Mouse (Mus musculus) hindbrain, embryonic 15.5 days (tissue): ENCODE results near the gene Map10. TPM values are rescaled to one million over a fixed set of nuclear protein-coding genes. Genes with fewer than 3 reads are reported as not detected.

Experiments used
- ATAC-seq: fragments of 200-750 bp; cut with Nextera tagmentation; 2 replicates; pipeline ENCODE4 v1.8.0; 2017; ENCODE audit warnings: low read depth, moderate number of reproducible peaks, moderate TSS enrichment; ENCODE audit not compliant: low FRiP score
- H3K27ac ChIP-seq: fragments of 300-500 bp; sonication (generic); replicated peaks from 2 replicates; pipeline ENCODE4 v1.5.1; 2015; ENCODE audit warnings: mild to moderate bottlenecking, inconsistent platforms
- H3K27me3 ChIP-seq: fragments of 300-500 bp; sonication (generic); 2 replicates; pipeline ENCODE4 v1.6.1; 2015; ENCODE audit warnings: control low read depth, inconsistent platforms
- H3K36me3 ChIP-seq: fragments of 300-500 bp; sonication (generic); 2 replicates; pipeline ENCODE4 v1.6.1; 2015; ENCODE audit warnings: control low read depth, inconsistent platforms
- H3K4me1 ChIP-seq: fragments of 300-500 bp; sonication (generic); replicated peaks from 2 replicates; pipeline ENCODE4 v1.6.1; 2015; ENCODE audit warnings: control low read depth, inconsistent platforms
- H3K4me2 ChIP-seq: fragments of 300-500 bp; sonication (generic); 2 replicates; pipeline ENCODE4 v1.6.1; 2015; ENCODE audit warnings: moderate library complexity, mild to moderate bottlenecking, inconsistent platforms
- H3K4me3 ChIP-seq: fragments of 300-500 bp; sonication (generic); 2 replicates; pipeline ENCODE4 v1.5.1; 2015; ENCODE audit warnings: mild to moderate bottlenecking, inconsistent platforms
- H3K9ac ChIP-seq: fragments of 300-500 bp; sonication (generic); 2 replicates; pipeline ENCODE4 v1.6.1; 2015; ENCODE audit warnings: inconsistent platforms
- H3K9me3 ChIP-seq: fragments of 300-500 bp; sonication (generic); 2 replicates; pipeline ENCODE4 v1.6.1; 2016; ENCODE audit warnings: control low read depth, inconsistent platforms
- WGBS: fragments of 180-500 bp; shearing (Covaris S2); methylation state at CpG from one replicate; pipeline ENCODE4 v1.1.7; 2015; 5-methylcytosine and 5-hydroxymethylcytosine counted together
- polyA plus RNA-seq: library from polyadenylated mRNA; unstranded; fragments of >200 nt; fragmentation: Nextera tagmentation; extraction: Ambion mirVana; gene quantifications from 2 replicates; pipeline ENCODE4 v1.2.1, GENCODE M21; 2015

Gene Map10
- polyA plus RNA-seq, 1 experiment from 2014 or later: 7.5 TPM

GRCm38 (mm10) chr8:125695951-125696350 lies 26.3 kb downstream of the Map10 start:
- no peaks in the 10 kb centered on the region for H3K36me3 ChIP-seq
- no peak overlapping the region for H3K4me3 ChIP-seq
- H3K9me3 ChIP-seq: no peaks in the 10 kb centered on the region
- no peak overlapping the region for H3K27ac ChIP-seq
- 87% methylated on average over 6 of the region's 6 CpGs for WGBS
- no peaks in the 10 kb centered on the region for H3K4me1 ChIP-seq
- H3K4me2 ChIP-seq: no peak overlapping the region
- ATAC-seq: no peak
- no peaks in the 10 kb centered on the region for H3K27me3 ChIP-seq
- no peak overlapping the region for H3K9ac ChIP-seq

DNA sequence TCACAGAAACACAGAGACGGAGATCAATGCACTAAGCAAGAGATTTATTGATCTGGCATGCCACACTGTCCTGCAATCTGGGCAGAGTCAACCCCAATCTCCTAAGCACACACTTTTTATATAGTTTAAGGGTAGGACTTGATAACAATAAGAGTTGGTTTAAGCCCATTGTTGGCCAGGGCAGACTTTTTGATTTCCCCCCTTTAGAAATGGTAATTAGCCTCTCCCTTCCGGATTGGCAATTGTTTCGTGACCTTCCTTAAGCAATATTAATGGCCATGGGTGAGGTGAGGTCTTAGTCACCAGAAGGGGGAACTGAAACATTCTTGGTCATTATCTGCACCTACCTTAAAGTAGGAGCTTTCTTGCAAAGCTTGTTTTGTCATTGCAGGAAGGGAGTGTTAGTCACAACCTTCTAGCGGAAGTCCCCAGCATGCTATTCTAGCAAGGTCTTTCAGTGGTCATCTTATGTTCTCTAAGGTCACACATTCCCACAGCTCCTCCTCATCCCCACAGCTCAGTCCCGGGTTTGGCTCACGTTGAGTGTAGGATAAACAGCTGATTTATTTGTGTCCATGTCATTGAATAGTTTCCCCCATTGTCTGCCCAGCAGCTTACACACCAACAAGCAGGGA lies 29.9 kb downstream of the Map10 start:
- Histone ChIP-seq H3K4me2 (no peak overlapping the region), H3K27ac (no peak overlapping the region), H3K4me1 (peaks cover 7% of the 10 kb centered on the region), H3K4me3 (no peak overlapping the region), H3K27me3 (no peaks in the 10 kb centered on the region), H3K9me3 (no peaks in the 10 kb centered on the region), H3K9ac (no peak overlapping the region), H3K36me3 (no peaks in the 10 kb centered on the region)
- ATAC-seq: no peak
- 60% methylated on average over 6 of the region's 6 CpGs for WGBS

GRCm38 (mm10) chr8:125700407-125700806 lies 30.8 kb downstream of the Map10 start:
- H3K4me2 ChIP-seq: no peak overlapping the region
- H3K36me3 ChIP-seq: no peaks in the 10 kb centered on the region
- no peaks in the 10 kb centered on the region for H3K27me3 ChIP-seq
- no peak overlapping the region for H3K9ac ChIP-seq
- peaks cover 7% of the 10 kb centered on the region for H3K4me1 ChIP-seq
- ATAC-seq: no peak
- H3K9me3 ChIP-seq: no peaks in the 10 kb centered on the region
- H3K4me3 ChIP-seq: no peak overlapping the region
- no peak overlapping the region for H3K27ac ChIP-seq
- WGBS: 73% methylated on average over 7 of the region's 7 CpGs

- no peak overlapping the region; the same call in 1 of the 2 replicates for H3K27ac ChIP-seq
- no peak overlapping the region for H3K9ac ChIP-seq
- ATAC-seq: 0 out of 2 replicates have a peak, but pooled peaks have one; percentile 42
Measured at GRCm38 (mm10) chr8:125702868-125703473, 33.4 kb downstream of the Map10 start.

GRCm38 (mm10) chr8:125704434-125704833 lies 34.8 kb downstream of the Map10 start:
- ATAC-seq: no peak
- Histone ChIP-seq H3K27me3 (no peaks in the 10 kb centered on the region), H3K4me1 (peaks cover 7% of the 10 kb centered on the region), H3K27ac (no peak overlapping the region), H3K4me3 (no peak overlapping the region), H3K36me3 (no peaks in the 10 kb centered on the region), H3K9me3 (no peaks in the 10 kb centered on the region), H3K9ac (no peak overlapping the region), H3K4me2 (no peak overlapping the region)
- 85% methylated on average over 6 of the region's 6 CpGs for WGBS

More at GRCm38 (mm10) chr8:125702868-125703473, 33.4 kb downstream of the Map10 start:
- no peaks in the 10 kb centered on the region for H3K27me3 ChIP-seq
- no peak overlapping the region for H3K4me2 ChIP-seq
- peaks cover 7% of the 10 kb centered on the region for H3K4me1 ChIP-seq
- H3K4me3 ChIP-seq: no peak overlapping the region
- H3K9me3 ChIP-seq: no peaks in the 10 kb centered on the region
- 41% methylated on average over 15 of the region's 15 CpGs for WGBS
- H3K36me3 ChIP-seq: no peaks in the 10 kb centered on the region

GRCm38 (mm10) chr8:125705816-125706215 lies 36.2 kb downstream of the Map10 start:
- Histone ChIP-seq H3K4me3 (no peak overlapping the region), H3K4me1 (peaks cover 7% of the 10 kb centered on the region), H3K27ac (no peak overlapping the region), H3K36me3 (no peaks in the 10 kb centered on the region), H3K4me2 (no peak overlapping the region), H3K9me3 (no peaks in the 10 kb centered on the region), H3K27me3 (no peaks in the 10 kb centered on the region), H3K9ac (no peak overlapping the region)
- no peak for ATAC-seq
- 66% methylated on average over 7 of the region's 7 CpGs for WGBS

DNA sequence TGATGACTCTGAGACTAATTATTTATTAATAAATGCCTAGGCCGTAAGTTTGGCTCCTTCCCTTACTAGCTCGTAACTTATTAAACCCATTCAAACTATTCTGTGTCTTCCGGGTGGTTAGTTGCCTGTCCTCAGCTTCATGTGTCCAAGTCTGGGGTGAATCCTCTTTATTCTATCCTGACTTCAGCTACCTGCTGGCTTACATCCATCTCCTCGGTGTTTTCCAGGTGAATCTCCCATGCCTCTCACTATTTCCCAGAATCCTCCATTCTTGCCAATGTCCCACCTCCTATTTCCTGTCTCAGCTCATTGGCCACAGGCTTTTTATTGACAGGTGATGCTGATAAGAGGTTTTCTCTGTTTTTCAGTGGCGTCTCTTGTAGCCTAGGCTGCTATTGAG lies 39.6 kb downstream of the Map10 start:
- H3K36me3 ChIP-seq: no peaks in the 10 kb centered on the region
- WGBS: 88% methylated on average over 5 of the region's 5 CpGs

GRCm38 (mm10) chr8:125711514-125711913 lies 41.9 kb downstream of the Map10 start:
- ATAC-seq: no peak
- Histone ChIP-seq H3K36me3 (no peaks in the 10 kb centered on the region), H3K4me1 (peaks cover 5% of the 10 kb centered on the region), H3K27ac (no peak overlapping the region), H3K27me3 (no peaks in the 10 kb centered on the region), H3K9ac (no peak overlapping the region), H3K4me3 (no peak overlapping the region), H3K9me3 (no peaks in the 10 kb centered on the region), H3K4me2 (no peak overlapping the region)
- WGBS: 89% methylated on average over 5 of the region's 5 CpGs

More for the DNA sequence above, 39.6 kb downstream of the Map10 start:
- Histone ChIP-seq H3K27me3 (no peaks in the 10 kb centered on the region), H3K4me3 (no peak overlapping the region), H3K4me1 (no peaks in the 10 kb centered on the region), H3K9me3 (no peaks in the 10 kb centered on the region), H3K27ac (no peak overlapping the region), H3K4me2 (no peak overlapping the region), H3K9ac (no peak overlapping the region)
- ATAC-seq: no peak

- Histone ChIP-seq H3K9me3 (no peaks in the 10 kb centered on the region), H3K4me1 (peaks cover 12% of the 10 kb centered on the region), H3K27ac (0 out of 2 replicates have a peak overlapping the region, but pooled peaks have one; percentile 9), H3K36me3 (no peaks in the 10 kb centered on the region), H3K4me2 (no peak overlapping the region), H3K27me3 (no peaks in the 10 kb centered on the region), H3K9ac (no peak overlapping the region), H3K4me3 (no peak overlapping the region)
- WGBS: 38% methylated on average over 4 of the region's 4 CpGs
- ATAC-seq: peak; percentile 77; the same call in 1 of the 2 replicates
Measured at GRCm38 (mm10) chr8:125716211-125716610, 46.6 kb downstream of the Map10 start.

- Histone ChIP-seq H3K9ac (no peak overlapping the region), H3K9me3 (no peaks in the 10 kb centered on the region), H3K36me3 (no peaks in the 10 kb centered on the region), H3K27me3 (no peaks in the 10 kb centered on the region), H3K4me1 (peaks cover 12% of the 10 kb centered on the region), H3K4me3 (no peak overlapping the region), H3K27ac (0 out of 2 replicates have a peak overlapping the region, but pooled peaks have one; percentile 9), H3K4me2 (no peak overlapping the region)
- ATAC-seq: no peak
- WGBS: 19% methylated on average over 7 of the region's 7 CpGs
Measured at GRCm38 (mm10) chr8:125716613-125717012, 47.0 kb downstream of the Map10 start.

GRCm38 (mm10) chr8:125718914-125719313 lies 49.3 kb downstream of the Map10 start:
- Histone ChIP-seq H3K27ac (no peak overlapping the region), H3K9me3 (no peaks in the 10 kb centered on the region), H3K36me3 (no peaks in the 10 kb centered on the region), H3K4me3 (no peak overlapping the region), H3K4me1 (peaks cover 12% of the 10 kb centered on the region), H3K4me2 (no peak overlapping the region), H3K27me3 (no peaks in the 10 kb centered on the region), H3K9ac (no peak overlapping the region)
- WGBS: 64% methylated on average over 4 of the region's 4 CpGs
- ATAC-seq: no peak

DNA sequence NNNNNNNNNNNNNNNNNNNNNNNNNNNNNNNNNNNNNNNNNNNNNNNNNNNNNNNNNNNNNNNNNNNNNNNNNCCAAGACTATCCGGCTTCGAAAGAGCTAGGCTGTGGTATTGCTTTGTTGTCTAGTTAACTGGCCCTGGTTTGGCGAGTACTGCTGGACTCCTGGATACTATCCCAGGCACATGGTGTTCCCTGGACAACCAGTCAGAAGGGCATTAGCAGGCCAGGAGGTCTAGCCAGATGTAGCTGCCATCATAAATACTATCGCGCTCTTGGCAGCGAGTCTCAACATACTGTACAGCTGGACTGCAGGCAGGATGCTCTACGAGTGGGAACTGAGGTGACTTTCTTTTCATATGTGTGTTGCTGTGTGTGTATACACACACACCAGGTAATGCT lies 53.1 kb downstream of the Map10 start:
- H3K36me3 ChIP-seq: no peaks in the 10 kb centered on the region
- no peak overlapping the region for H3K27ac ChIP-seq
- ATAC-seq: no peak
- H3K9ac ChIP-seq: no peak overlapping the region
- no peak overlapping the region for H3K4me2 ChIP-seq
- H3K9me3 ChIP-seq: no peaks in the 10 kb centered on the region
- no peaks in the 10 kb centered on the region for H3K4me1 ChIP-seq
- no peak overlapping the region for H3K4me3 ChIP-seq
- 80% methylated on average over 7 of the region's 7 CpGs for WGBS
- no peaks in the 10 kb centered on the region for H3K27me3 ChIP-seq
